In the genomic region with DNA sequence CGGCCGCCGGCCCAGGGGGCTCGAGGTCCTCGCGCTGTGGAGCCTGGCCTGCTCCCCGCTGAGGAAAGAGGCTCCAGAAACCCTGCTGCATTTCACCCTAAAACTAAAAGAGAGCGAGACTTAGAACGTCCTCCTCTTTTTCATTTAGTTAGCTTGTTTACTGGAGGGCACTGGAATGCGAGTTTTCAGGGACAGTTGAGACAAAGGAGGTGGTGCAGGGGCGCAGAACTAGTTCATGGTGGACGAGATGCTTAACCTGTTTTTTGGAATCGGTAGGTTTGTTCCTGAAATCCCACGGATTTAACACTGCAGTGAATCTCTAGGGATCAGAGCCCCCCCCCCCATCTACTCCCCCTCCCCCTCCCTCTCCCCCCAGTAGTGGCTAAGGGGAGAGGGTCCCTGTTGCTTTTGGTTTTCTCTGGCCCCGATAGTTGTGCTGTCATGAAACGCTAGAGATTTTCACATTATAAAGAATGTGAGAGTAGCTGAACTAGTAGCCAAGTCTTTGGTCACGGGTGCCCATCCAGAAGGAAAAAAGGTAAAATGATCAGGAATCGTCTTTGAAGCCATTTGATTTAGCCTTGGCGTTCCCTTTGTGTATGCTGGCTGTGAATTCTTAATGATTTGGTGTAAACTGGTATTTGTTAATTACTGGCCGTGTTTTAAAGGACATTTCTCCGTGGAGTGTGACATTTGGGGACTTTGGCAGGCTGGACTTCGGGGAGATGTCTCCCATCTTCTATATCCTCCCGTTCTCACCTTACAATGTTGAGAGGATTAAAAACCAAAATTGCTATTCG, we compare ENCODE assay signal across 8 mouse cellular contexts. TPM values are rescaled to one million over a fixed set of nuclear protein-coding genes. Genes with fewer than 3 reads are reported as not detected.
DNase-seq lines count a peak whose midpoint lies in the region; ATAC-seq and TF ChIP-seq lines count a peak whose summit lies in the region.

No protein-coding gene starts in this region.

- TF ChIP-seq CTCF in stomach, postnatal 0 days (IDR thresholded peaks at IDR 0.05; ENCODE audit: low read depth): no peak

- no peaks in the 10 kb centered on the region for H3K27me3 ChIP-seq in forebrain, embryonic 15.5 days
- H3K27me3 ChIP-seq in liver, embryonic 12.5 days (replicated peaks): peaks cover 18% of the 10 kb centered on the region; the same call in 1 of the 2 replicates
- H3K27me3 ChIP-seq in stomach, postnatal 0 days (ENCODE audit: control insufficient read depth, insufficient read depth, low read length): no peaks in the 10 kb centered on the region

- DNase-seq in heart, adult 11 months: peak; percentile 57
- DNase-seq in heart, postnatal 14 days: no peak
- no peak for DNase-seq in ES-E14 (ENCODE audit: low read depth, low spot score)
- DNase-seq in stomach, postnatal 0 days (ENCODE audit: low spot score): no peak
- no peak for DNase-seq in frontal cortex, postnatal 10 days (ENCODE audit: low spot score in 2 of 2)

- 0 out of 4 replicates have a peak, but pooled peaks cover 0 to 2% of the 10 kb centered on the region in 2 experiments for H3K4me1 ChIP-seq in ES-E14 (ENCODE audit: control insufficient read depth in 2 of 2, insufficient read depth in 2 of 2, low read length in 2 of 2, poor library complexity in 1 of 2)
- H3K4me1 ChIP-seq in forebrain, embryonic 15.5 days: peaks cover 37% of the 10 kb centered on the region
- H3K4me1 ChIP-seq in liver, embryonic 12.5 days: peaks cover 49% of the 10 kb centered on the region
- H3K4me1 ChIP-seq in stomach, postnatal 0 days (replicated peaks; ENCODE audit: control insufficient read depth, insufficient read depth): no peaks in the 10 kb centered on the region

- H3K4me2 ChIP-seq in forebrain, embryonic 15.5 days (replicated peaks): peak overlapping the region; percentile 64
- peak overlapping the region; percentile 100 for H3K4me2 ChIP-seq in liver, embryonic 12.5 days
- peak overlapping the region; percentile 87 for H3K4me2 ChIP-seq in stomach, postnatal 0 days (replicated peaks; ENCODE audit: low read depth)

- no peak overlapping the region for H3K27ac ChIP-seq in ES-E14 (ENCODE audit: insufficient read depth, low read depth, low read length, poor library complexity, severe bottlenecking)
- H3K27ac ChIP-seq in forebrain, embryonic 15.5 days (replicated peaks): peak overlapping the region; percentile 97
- peak overlapping the region; percentile 84 for H3K27ac ChIP-seq in liver, embryonic 12.5 days
- H3K27ac ChIP-seq in stomach, postnatal 0 days (replicated peaks): peak overlapping the region; percentile 91

- no peaks in the 10 kb centered on the region for H3K36me3 ChIP-seq in ES-E14 (ENCODE audit: control insufficient read depth, insufficient read depth, low read length, poor library complexity, severe bottlenecking)
- no peaks in the 10 kb centered on the region for H3K36me3 ChIP-seq in forebrain, embryonic 15.5 days
- H3K36me3 ChIP-seq in liver, embryonic 12.5 days: no peaks in the 10 kb centered on the region
- no peaks in the 10 kb centered on the region for H3K36me3 ChIP-seq in stomach, postnatal 0 days (ENCODE audit: control insufficient read depth, insufficient read depth, low read length)

- intact Hi-C loops in heart, postnatal 14 days (cut with DNase I): loop anchor here (1.0 to 5.0 kb wide), 3 partner anchors 41 to 105 kb away; a partner anchor contains a TSS

- peak overlapping the region; percentile 75 for H3K9ac ChIP-seq in ES-E14 (ENCODE audit: insufficient read depth, low read depth, low read length, poor library complexity, severe bottlenecking)
- peak overlapping the region; percentile 98 for H3K9ac ChIP-seq in forebrain, embryonic 15.5 days (replicated peaks)
- peak overlapping the region; percentile 88 for H3K9ac ChIP-seq in liver, embryonic 12.5 days
- H3K9ac ChIP-seq in stomach, postnatal 0 days (ENCODE audit: low read length): peak overlapping the region; percentile 90

- in situ Hi-C loops in ES-E14 (cut with MboI; ENCODE audit: low sequenced_read_pairs in 2 of 2, unreplicated experiment in 2 of 2): no loop called here

- WGBS in forebrain, embryonic 15.5 days: under 1% methylated on average over 24 of the region's 24 CpGs
- WGBS in liver, embryonic 12.5 days (ENCODE audit: insufficient replicate concordance): 7% methylated on average over 24 of the region's 24 CpGs
- 7% methylated on average over 24 of the region's 24 CpGs for WGBS in stomach, postnatal 0 days

- no peak for TF ChIP-seq EP300 in stomach, postnatal 0 days (optimal IDR thresholded peaks at IDR 0.05)

- H3K4me3 ChIP-seq in ES-E14 (ENCODE audit: insufficient read depth in 1 of 2, low read depth in 1 of 2, low read length in 2 of 2, poor library complexity in 1 of 2, severe bottlenecking in 1 of 2): peak overlapping the region; percentile 73 to 80
- H3K4me3 ChIP-seq in forebrain, embryonic 15.5 days: peak overlapping the region; percentile 97
- H3K4me3 ChIP-seq in liver, embryonic 12.5 days: peak overlapping the region; percentile 80
- peak overlapping the region; percentile 95 for H3K4me3 ChIP-seq in stomach, postnatal 0 days (ENCODE audit: low read depth, low read length)

- ATAC-seq in forebrain, embryonic 15.5 days (replicated peaks): peak; percentile 1; the same call in 1 of the 2 replicates
- ATAC-seq in liver, embryonic 12.5 days: peak; percentile 6; the same call in 1 of the 2 replicates
- ATAC-seq in stomach, postnatal 0 days (ENCODE audit: low FRiP score, low TSS enrichment): no peak; the same call in 1 of the 2 replicates
- ATAC-seq in activated CD4-positive, CD25-positive, alpha-beta regulatory T cell, adult 4 months: no peak

- H3K9me3 ChIP-seq in ES-E14 (ENCODE audit: control insufficient read depth, insufficient read depth, low read depth, low read length): no peaks in the 10 kb centered on the region
- H3K9me3 ChIP-seq in forebrain, embryonic 15.5 days: no peaks in the 10 kb centered on the region
- H3K9me3 ChIP-seq in liver, embryonic 12.5 days (replicated peaks): no peaks in the 10 kb centered on the region
- no peaks in the 10 kb centered on the region for H3K9me3 ChIP-seq in stomach, postnatal 0 days (ENCODE audit: control insufficient read depth, low read length)

TF ChIP-seq in ES-E14, 5 proteins besides CTCF, POLR2A, EP300 and RAD21:
- TF ChIP-seq ZNF384 (IDR thresholded peaks at IDR 0.05; ENCODE audit: low read depth, low read length) (no peak), ZC3H11A (IDR thresholded peaks at IDR 0.05; ENCODE audit: borderline replicate concordance, low read depth, low read length) (no peak), HCFC1 (IDR thresholded peaks at IDR 0.05; ENCODE audit: borderline replicate concordance, insufficient read depth, low read length) (no peak), CHD2 (IDR thresholded peaks at IDR 0.05; ENCODE audit: low read depth, low read length) (no peak), MAFK (IDR thresholded peaks at IDR 0.05; ENCODE audit: insufficient read depth, low read depth, low read length) (no peak)

RNA-seq across cellular contexts. Expression of a gene that starts 0.8 kb away (rescaled TPM):
- total RNA-seq in heart, postnatal 14 days (2021): 10 to 100 TPM; 45.0 to 53.6 TPM
- total RNA-seq in ES-E14 (2012; rRNA removed): 23.9 and 25.0 TPM in 2 replicates
- polyA plus RNA-seq in forebrain, embryonic 15.5 days (2015; fragmentation: Nextera tagmentation; extraction: Ambion mirVana): 75.8 and 78.0 TPM in 2 replicates
- 39.2 and 39.7 TPM in 2 replicates for polyA plus RNA-seq in liver, embryonic 12.5 days (2016; fragmentation: Nextera tagmentation; extraction: Ambion mirVana)
- polyA plus RNA-seq in stomach, postnatal 0 days (2015; fragmentation: Nextera tagmentation; extraction: Ambion mirVana): 52.6 and 54.2 TPM in 2 replicates
- polyA plus RNA-seq in activated CD4-positive, CD25-positive, alpha-beta regulatory T cell, adult 4 months (2017; shearing (Covaris generic)): 1 to 10 TPM in 1 of 2 experiments, under 1 TPM in 1; 0.73 to 1.9 TPM

Comparison
In these comparisons a context has a peak if more than half of its experiments do, and no peak if none do; other contexts are left out.
1. ATAC-seq: peak in forebrain, embryonic 15.5 days (single experiment) and liver, embryonic 12.5 days (single experiment); none in stomach, postnatal 0 days (single experiment) and activated CD4-positive, CD25-positive, alpha-beta regulatory T cell, adult 4 months (single experiment).
2. RNA of a gene that starts 0.8 kb away (polyA plus RNA-seq): 75.8 to 78.0 TPM in forebrain, embryonic 15.5 days, 52.6 to 54.2 TPM in stomach, postnatal 0 days and 39.2 to 39.7 TPM in liver, embryonic 12.5 days; 0.73 to 1.9 TPM in activated CD4-positive, CD25-positive, alpha-beta regulatory T cell, adult 4 months; every median in the first group is over 10 times any median in the second.
3. Peak in every context shown above with its lines, with median percentiles within 50 percentile points of each other: H3K4me3 ChIP-seq, H3K9ac ChIP-seq and H3K4me2 ChIP-seq.